Mouse (Mus musculus): ENCODE measurements around the gene Foxb1.

The Foxb1 gene

DNA sequence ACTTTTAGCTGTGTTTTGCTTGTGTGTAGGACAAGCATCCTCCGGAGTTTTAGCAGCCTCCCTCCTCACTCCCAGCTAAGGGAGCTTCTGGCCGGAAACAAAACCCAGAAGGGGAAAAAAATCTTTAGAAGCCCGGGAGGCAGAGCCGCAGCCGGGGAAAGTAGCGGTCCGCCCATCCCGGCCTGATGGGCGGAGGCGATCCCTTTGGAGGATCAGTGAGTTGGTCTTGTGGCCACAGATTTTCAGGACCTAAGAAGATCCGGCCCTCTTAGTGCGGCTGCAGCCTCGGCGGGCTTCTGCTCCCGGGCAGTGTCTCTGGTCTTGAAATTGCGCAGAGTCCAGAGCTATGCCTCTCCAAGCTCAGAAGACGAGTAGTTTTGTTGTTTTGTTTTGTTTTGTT is 2.2 kb downstream of the Foxb1 start:
- in situ Hi-C loops (cut with MboI; ENCODE audit: unreplicated experiment in 2 of 2): no loop called here

DNA sequence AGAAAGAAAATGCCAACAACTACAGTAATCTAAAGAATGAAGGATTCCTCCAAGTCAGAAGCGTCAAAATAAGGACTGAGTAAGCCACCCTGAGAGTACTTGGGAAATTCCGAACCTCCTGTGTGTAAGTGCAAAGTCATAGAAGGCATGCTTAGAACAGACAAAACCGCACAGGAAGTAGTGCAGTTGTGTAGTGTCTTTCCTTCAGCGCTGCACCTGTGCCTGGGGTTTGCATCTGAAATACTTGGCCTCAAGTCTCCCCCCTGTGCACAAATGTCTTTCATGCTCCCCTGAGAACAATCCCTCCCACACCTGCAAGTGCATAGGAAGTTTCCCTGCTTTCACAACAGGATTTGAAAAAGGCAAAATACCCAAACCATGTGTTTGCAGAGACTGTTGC is 3.5 kb downstream of the Foxb1 start:
- in situ Hi-C loops (cut with MboI; ENCODE audit: unreplicated experiment in 2 of 2): no loop called here

DNA sequence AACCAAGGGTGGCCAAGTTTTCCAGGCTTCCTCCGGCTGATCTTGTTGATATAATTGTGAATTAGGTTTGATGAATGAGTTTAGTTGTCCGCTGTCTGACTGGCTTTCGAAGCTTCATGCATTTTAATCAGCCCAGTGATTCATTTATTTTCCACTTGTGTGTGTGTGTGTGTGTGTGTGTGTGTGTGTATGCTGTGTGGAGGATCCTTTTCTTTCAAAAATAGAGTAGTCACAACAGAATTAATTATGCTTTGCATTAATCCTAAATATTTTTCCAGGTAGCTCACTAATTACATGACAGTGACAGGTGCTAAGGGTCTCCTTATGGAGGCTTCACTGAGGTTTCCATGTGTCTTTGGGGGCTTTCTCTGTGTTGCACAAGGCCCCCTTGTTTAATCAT is 4.3 kb downstream of the Foxb1 start:
- in situ Hi-C loops (cut with MboI; ENCODE audit: unreplicated experiment in 2 of 2): no loop called here

DNA sequence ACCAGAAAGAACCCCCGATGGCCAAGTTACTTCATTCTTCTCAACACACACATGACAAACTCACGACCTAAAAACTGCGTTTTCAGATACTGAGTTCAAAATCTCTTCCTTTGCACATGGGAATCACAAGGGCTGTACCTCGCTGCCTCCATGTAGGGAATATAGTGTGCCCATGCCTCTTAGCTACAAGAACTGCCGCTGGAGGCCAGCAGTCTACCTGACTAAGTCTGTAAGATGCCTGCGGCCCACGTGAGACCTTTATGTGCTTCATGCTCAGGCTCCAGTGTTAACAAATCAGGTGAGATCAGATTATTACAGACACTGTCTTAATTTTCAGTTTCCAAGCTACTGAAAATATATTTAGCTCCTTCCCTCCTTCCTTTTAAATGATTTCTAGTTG is 4.7 kb downstream of the Foxb1 start:
- in situ Hi-C loops (cut with MboI; ENCODE audit: unreplicated experiment in 2 of 2): no loop called here

DNA sequence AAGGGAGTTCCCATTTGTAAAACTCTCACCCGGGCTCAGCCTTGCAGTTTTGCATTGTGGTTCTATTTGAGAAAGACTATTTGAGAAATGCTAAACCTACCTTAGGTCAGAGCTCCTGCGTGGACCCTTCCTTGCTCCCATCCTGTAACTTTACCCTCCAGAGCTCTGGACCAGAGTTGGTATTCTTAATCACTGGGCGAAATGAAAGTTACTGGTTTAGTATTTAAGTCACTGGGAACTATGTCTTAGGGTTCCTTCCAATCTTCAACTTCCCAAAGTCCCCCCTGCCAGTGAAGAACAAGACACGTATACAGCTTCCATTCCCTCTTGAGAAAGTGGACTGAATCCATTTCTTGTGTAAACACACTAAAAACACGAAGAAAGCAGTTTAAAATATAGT is 5.6 kb downstream of the Foxb1 start:
- in situ Hi-C loops (cut with MboI; ENCODE audit: unreplicated experiment in 2 of 2): no loop called here

DNA sequence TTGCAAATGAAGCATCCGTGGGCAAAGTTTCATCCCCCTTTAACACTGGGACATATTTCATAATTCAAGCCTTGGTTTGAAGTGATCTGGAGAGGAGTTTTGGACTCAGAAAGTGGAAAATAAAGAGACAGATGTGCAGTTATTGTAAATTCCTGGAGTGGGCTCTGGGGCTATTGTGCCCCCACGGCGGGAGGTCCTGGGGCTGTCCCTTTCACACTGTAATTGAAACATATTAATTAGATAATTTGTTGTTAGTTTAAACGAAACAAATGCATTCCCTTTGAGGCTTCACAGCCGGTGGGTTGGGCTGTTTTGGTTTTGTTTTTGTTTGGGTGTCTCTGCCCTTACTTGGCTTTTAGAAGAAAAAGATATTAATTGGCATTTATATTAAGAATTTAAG is 6.0 kb downstream of the Foxb1 start:
- in situ Hi-C loops (cut with MboI; ENCODE audit: unreplicated experiment in 2 of 2): no loop called here

DNA sequence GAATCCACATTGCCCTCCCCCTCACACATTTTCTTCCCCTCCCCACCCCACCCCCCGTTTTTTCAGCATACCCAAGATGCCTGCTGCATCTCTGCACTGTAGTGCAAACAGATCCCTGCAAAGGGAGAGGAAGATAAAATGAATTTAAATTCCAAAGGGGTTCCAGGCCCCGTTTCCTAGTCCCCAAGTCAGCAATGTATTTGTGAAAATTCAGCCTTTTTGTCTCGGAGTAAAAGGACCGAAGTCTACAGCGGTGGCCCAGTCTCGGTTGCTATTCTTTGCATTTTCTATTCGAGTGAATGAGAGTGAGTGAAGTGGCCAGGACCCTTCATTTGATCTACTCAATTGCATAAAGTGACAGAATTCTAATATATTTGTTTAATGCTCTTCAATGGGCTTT is 6.4 kb downstream of the Foxb1 start:
- in situ Hi-C loops (cut with MboI; ENCODE audit: unreplicated experiment in 2 of 2): no loop called here

DNA sequence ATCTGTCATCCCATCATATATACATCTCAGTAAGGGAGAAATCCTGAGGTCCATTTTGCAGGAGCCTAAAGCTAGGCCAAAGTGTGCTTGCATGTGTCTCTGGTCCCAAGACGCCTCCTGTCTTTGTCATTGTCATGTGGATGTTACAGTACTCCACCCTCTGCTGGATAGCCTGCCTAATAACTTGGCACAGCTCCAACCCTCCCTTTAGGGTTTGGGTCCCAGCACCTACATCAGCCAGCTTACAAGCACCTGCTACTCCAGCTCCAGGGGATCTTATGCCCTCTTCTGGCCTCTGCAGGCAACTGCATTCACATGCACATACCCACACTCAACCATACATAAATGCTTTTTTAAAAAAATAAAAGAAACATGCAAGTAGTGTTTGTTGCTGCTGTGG is 12.8 kb downstream of the Foxb1 start:
- in situ Hi-C loops (cut with MboI; ENCODE audit: unreplicated experiment in 2 of 2): no loop called here

DNA sequence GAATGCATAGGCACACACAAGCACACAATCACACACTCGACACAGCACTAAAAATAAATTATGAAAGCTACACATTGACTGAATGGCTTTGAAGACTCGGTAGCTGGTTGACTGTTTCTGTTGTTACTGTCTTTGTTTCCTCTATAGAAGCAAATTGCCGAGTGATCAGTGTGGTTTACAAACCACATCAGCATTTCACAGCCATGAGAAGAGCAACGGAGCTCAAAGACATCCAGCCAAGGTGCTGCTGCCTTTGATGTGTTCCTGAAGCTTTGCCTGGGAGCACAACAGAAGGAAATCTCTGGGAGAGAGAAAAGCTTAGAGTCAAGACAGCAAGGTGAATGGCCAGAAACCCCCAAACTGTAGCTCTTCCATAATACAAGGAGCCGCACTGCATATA is 32.0 kb downstream of the Foxb1 start:
- in situ Hi-C loops (cut with MboI; ENCODE audit: unreplicated experiment in 2 of 2): no loop called here

DNA sequence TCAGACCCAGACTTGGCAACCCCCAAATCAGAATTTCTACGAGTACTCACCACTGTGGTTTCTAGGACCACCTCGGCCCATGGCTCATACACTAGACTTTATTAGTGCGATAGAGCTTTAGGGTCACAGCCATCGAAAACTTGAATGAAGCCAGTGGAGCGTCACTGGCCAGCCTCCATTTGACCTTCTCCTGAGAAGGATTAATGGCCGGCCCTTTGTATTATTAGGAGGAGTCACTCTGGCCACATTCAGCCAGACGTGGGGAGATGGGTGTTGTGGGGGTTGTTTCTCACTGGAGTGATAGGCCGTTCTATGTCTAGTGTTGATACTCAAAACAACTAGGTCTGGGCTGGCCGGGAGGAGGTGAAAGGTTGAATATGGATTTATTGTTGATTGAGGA is 42.3 kb downstream of the Foxb1 start:
- in situ Hi-C loops (cut with MboI; ENCODE audit: unreplicated experiment in 2 of 2): no loop called here

DNA sequence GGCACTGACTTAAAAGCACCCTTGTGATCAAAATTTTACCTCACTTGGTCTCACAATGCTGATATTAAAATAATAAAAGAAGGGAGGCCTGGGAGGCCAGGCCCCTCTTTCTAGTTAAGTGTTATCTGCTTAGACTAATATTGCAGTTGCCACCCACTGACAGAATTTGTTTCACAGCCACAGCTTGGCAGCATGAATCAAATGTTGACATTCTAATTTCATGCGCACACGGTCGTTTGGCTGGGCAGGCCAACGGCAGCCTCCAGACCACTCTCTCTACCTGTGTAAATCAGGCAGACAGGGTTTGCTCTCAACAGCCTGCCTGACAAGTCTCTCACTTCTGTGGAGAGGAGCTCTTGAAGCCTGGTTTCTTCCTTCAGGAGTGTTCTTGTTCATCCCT is 44.4 kb downstream of the Foxb1 start:
- in situ Hi-C loops (cut with MboI; ENCODE audit: unreplicated experiment in 2 of 2): no loop called here

DNA sequence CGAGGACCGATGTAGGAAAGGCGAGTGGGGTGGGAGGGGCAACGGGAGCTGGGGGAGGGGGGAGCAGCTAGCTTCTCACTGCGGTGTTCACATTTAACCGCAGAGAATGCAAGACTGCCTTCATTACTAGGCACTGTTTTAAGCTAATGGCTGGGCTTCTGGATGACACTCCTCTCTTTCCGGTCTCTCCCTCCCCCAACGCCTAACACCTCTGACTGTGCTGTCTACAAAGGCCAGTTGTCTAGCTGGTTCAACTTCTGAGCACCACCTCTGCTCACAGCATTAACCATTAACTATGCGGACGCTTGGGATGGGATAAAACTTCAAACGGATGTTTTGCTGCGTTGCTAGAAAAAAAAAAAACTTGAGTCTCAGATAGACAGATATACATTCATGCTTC is 45.3 kb downstream of the Foxb1 start:
- in situ Hi-C loops (cut with MboI; ENCODE audit: unreplicated experiment in 2 of 2): no loop called here

DNA sequence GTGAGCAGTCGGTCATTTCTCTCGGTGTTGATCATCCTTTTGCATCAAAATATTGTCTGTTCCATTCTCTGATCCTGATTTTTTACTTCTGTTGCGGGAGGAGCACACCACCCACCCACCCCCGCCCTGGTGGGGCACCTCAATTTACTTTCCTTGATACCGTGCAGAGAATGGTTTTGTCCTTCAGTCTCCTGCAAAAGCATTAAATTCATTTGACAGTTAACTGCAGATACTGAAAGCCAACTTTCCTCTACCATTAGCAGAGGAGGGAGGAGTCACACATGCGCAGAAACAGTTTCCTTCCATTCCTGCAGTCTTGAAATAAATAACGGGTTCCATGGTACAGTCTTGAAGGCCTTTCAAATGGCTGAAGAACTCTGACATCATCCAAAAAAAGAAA is 46.4 kb downstream of the Foxb1 start:
- in situ Hi-C loops (cut with MboI; ENCODE audit: unreplicated experiment in 2 of 2): no loop called here

DNA sequence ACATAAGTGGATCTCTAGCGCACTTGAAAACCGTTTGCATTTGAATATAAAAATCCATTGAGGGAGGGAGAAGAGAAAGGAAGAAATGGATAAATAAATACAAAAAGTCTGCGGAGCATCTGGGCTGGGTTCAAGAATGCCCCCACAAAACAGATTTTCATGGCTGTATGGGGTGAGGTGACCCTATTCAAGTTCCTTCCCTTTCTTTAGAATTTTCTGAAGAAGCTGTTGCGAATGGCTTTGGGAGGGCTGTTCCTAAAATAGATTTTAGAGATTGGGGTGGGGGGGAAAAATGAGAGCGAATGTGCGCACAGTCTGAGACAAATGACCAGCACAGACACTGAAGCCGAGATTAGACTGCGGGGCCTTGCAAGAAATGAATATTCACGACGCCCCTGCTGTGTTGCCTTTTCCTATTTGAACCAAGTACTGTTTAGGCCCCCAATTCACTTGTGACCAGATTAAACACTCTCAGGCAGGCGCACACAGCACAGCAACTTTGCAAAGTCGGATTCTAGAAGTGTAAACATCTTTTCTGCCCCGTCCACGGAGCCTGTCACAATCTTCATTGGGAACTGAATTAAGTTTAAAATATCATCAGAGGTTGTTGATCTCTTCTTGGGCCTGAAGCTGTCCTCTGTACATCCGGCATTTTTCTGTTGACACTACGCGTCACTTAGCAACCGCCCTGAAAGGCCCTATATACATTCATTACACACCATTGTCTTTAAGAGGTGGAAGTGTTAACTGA is 47.0 kb downstream of the Foxb1 start:
- in situ Hi-C loops (cut with MboI; ENCODE audit: unreplicated experiment in 2 of 2): no loop called here

DNA sequence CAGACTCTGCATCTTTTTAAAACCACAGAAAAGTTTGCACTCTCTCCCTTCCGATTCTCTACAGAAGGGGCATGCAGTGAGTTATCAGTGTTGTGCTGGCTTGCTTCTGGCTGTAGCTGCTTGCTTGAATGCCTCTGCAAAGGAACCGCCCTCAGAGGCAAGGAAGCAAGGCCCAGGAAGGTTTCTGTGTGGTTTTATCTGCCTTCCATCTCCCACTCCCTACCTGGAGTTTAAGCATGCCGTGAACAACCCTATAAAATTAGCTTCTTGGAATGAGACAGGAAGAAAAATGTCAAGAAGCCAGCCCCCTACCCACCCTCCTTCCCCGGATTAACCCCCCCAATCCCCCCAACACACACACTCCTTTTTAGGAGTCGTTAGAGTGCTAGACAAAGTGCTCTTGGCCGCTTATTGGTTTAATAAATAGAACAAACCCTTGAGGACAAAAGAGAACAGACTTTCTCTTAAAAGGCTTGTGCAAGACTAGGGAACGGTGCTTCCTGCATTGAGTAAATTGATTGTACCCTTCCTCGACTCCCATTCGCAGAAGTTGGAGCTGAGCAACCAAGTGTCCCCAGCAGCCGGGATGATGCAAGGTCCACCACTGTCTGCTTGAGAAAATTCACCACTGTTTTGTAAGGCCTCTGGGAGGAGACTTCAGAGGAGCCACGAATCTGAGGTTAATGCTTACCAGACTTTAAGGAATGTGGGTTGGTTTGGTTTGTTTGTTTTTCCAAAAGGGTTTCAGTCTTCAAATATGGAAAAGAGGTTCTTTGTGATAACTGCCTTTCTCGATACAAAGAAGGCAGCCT is 47.8 kb downstream of the Foxb1 start:
- in situ Hi-C loops (cut with MboI; ENCODE audit: unreplicated experiment in 2 of 2): no loop called here
